In the genomic region with DNA sequence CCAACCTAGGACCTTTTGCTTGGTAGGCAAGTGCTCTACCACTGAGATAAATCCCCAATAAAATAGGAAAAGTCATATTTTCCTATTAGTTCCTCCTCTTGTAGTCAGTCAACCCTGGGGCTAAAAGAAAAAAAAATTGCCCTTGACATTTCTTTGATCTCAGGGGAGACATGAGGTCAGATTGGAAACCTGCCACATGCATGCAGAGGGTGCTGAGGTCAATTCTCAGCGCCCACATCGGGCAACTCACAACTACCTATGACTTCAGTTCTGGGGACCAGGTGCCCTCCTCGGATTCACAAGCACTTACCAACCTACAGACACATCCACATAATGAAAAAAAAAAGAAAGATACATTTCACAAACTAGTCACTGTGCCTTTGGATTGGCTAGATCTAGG, we compare ENCODE assay signal across 17 mouse cellular contexts. TPM values are rescaled to one million over a fixed set of nuclear protein-coding genes. Genes with fewer than 3 reads are reported as not detected.
DNase-seq lines count a peak whose midpoint lies in the region.
"Had no signal": no experiment of that assay in that cellular context is flagged by ENCODE, and none has a peak within 500 bp of the region (broad histone marks: within the 10 kb centered on the region; RNA-seq: fewer than 3 reads in every experiment).

No protein-coding gene starts in this region.

- peak; percentile 50 for DNase-seq in adrenal gland, adult 2 months
- DNase-seq in adrenal gland, postnatal 10 days, result no peak
- DNase-seq in adrenal gland, postnatal 25 days, result peak; percentile 33
- DNase-seq in adrenal gland, postnatal 4 days (ENCODE audit: low spot score in 2 of 2), result no peak
- DNase-seq in layer of hippocampus, adult 8-10 months (ENCODE audit: low spot score in 2 of 2), result no peak
- DNase-seq: cerebellum, adult 11-12 months; cerebellum, adult 2 months; cerebellum, adult 9-10 months; cerebellum, postnatal 10 days; cerebellum, postnatal 25 days; forebrain, postnatal 0 days had no signal

RNA-seq across cellular contexts. Expression of a gene that starts 2.2 kb away (rescaled TPM):
- total RNA-seq in adrenal gland, adult 2 months (2021), result 1 to 10 TPM in 1 of 2 experiments, not detected in 1; 1.8 TPM
- 0.54 TPM in 1 of 2 replicates, not detected in the other for polyA plus RNA-seq in adrenal gland, adult 2 months (2012; rRNA removed)
- total RNA-seq in adrenal gland, postnatal 10 days (2021), result under 1 TPM in 1 of 2 experiments, not detected in 1; 0.39 TPM
- total RNA-seq in adrenal gland, postnatal 25 days (2021), result 0.52 TPM in 1 of 2 replicates, not detected in the other
- total RNA-seq in adrenal gland, postnatal 4 days (2021), result under 1 TPM; 0.25 to 0.34 TPM
- 1 to 10 TPM in 1 of 4 experiments, under 1 TPM in 2, not detected in 1; 0.31 to 1.4 (median 0.75) TPM for total RNA-seq in layer of hippocampus, adult 8-10 months (2022)
- total RNA-seq: gastrocnemius, adult 18-20 months; MEL had no signal
- polyA plus RNA-seq: C2C12; embryonic facial prominence, embryonic 10.5 days; embryonic facial prominence, embryonic 12.5 days; forebrain, embryonic 11.5 days had no signal

RNA-seq across cellular contexts. Expression of a gene that starts 6.6 kb away (rescaled TPM):
- 10 to 100 TPM; 12.9 to 16.3 TPM for total RNA-seq in adrenal gland, adult 2 months (2021)
- 38.1 and 40.4 TPM in 2 replicates for polyA plus RNA-seq in adrenal gland, adult 2 months (2012; rRNA removed)
- total RNA-seq in adrenal gland, postnatal 10 days (2021), result 10 to 100 TPM in 1 of 2 experiments, 1 to 10 TPM in 1; 7.1 to 12.5 TPM
- 14.8 and 21.8 TPM in 2 replicates for total RNA-seq in adrenal gland, postnatal 25 days (2021)
- total RNA-seq in adrenal gland, postnatal 4 days (2021), result 10 to 100 TPM; 23.7 to 23.9 TPM
- total RNA-seq in layer of hippocampus, adult 8-10 months (2022), result 10 to 100 TPM; 30.0 to 35.7 (median 33.2) TPM
- total RNA-seq: MEL had no signal

RNA-seq across cellular contexts. Expression of a gene that starts 30.2 kb away (rescaled TPM):
- 10 to 100 TPM; 40.2 to 43.2 TPM for total RNA-seq in adrenal gland, adult 2 months (2021)
- 20.0 and 20.1 TPM in 2 replicates for polyA plus RNA-seq in adrenal gland, adult 2 months (2012; rRNA removed)
- 10 to 100 TPM; 21.6 to 24.0 TPM for total RNA-seq in adrenal gland, postnatal 10 days (2021)
- total RNA-seq in adrenal gland, postnatal 25 days (2021), result 31.3 and 41.0 TPM in 2 replicates
- 10 to 100 TPM; 28.2 to 31.7 TPM for total RNA-seq in adrenal gland, postnatal 4 days (2021)
- 100 to 1,000 TPM in 2 of 4 experiments, 10 to 100 TPM in 2; 96.5 to 140 (median 115) TPM for total RNA-seq in layer of hippocampus, adult 8-10 months (2022)
- total RNA-seq: MEL had no signal

Comparison
In these comparisons a context has a peak if more than half of its experiments do, and no peak if none do; other contexts are left out.
1. DNase-seq: peak in adrenal gland, adult 2 months (single experiment) and adrenal gland, postnatal 25 days (single experiment); none in adrenal gland, postnatal 10 days (single experiment), adrenal gland, postnatal 4 days (0 of 2) and layer of hippocampus, adult 8-10 months (0 of 2).